Mouse (Mus musculus) spleen, postnatal 10 days (tissue): ENCODE data around the gene Rassf1.

ENCODE experiments used
- DNase-seq, 2 experiments: peaks; one replicate each; pipeline ENCODE4 v3.0.0; 2021 to 2022; ENCODE audit warnings: low spot score in 2 of 2

Rassf1 gene

GRCm38 (mm10) chr9:107601275-107601674, 49.9 kb downstream of the Rassf1 start:
- peak in 1 of 2 experiments; percentile 27 for DNase-seq

DNA sequence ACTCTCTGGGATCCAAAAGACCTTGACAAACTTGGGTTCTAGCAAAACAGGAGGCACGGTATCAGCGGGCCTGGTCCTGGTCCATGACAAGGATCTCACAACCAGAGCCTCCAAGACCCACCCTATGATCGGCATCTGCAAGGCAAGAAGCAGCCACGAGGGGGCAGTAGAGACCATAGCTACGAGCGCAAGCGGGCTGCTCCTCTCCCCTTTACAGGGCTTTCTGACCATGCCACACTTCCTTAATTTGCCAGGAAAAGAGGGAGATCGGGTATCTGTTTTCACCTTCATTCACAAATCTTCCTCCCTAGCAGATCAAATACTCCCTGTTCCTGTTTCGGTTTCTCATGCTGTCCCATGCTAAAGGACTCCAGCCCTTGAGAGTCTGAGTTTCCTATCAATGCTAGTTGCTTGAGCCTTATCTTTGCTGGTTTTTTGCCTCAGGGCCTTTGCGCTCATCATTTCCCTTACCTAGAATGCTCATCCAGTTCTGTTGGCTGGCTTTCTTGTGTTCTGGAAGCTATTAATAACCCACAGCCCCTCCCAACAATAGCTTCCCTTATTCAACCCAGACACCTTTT, 50.8 kb downstream of the Rassf1 start:
- peak; percentile 96 to 97 for DNase-seq

DNA sequence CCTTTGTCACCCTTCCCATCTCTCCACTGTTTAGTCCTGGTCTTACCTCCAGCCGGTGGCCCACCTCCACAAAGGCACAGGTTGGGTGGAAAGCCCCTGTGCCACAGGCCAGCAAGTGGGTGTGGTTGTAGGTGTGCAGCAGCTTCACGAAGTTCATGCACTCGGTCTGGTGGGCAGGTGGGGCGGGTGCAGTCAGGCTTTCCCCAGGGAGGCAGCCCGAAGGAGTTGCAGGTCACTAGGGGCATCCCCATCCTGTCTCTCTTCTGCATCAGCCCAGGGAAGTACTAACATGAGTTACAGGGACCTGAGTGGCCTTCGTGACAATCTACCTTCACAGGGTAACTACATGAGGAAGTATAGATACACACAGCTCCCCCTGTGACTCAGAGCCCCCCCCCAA, 51.9 kb downstream of the Rassf1 start:
- DNase-seq: peak in 1 of 2 experiments; percentile 43

- peak in 1 of 2 experiments; percentile 38 for DNase-seq
Observed at GRCm38 (mm10) chr9:107605041-107605661, 53.8 kb downstream of the Rassf1 start.

- peak in 1 of 2 experiments; percentile 24 for DNase-seq
Observed at GRCm38 (mm10) chr9:107606591-107606990, 55.2 kb downstream of the Rassf1 start.

DNA sequence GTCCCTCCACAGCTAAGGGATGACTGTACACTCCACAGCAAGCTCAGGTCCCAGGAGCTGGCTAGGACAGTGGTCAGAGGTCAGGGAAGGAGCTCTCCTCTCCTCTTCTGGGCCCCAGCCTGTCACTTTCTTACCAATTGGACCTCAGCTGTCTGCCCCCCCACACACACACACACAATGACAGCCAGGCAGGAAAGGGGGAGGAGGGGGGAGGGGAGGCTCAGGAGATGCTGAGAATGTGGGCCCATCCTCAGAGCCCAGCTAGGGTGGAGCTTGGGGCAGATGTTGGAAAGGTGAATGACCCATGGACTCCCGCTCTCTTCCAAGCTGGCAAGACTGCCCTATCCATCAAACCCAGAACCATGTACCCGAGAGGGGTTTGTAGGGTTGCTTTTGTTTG, 55.7 kb downstream of the Rassf1 start:
- DNase-seq: no peak

DNA sequence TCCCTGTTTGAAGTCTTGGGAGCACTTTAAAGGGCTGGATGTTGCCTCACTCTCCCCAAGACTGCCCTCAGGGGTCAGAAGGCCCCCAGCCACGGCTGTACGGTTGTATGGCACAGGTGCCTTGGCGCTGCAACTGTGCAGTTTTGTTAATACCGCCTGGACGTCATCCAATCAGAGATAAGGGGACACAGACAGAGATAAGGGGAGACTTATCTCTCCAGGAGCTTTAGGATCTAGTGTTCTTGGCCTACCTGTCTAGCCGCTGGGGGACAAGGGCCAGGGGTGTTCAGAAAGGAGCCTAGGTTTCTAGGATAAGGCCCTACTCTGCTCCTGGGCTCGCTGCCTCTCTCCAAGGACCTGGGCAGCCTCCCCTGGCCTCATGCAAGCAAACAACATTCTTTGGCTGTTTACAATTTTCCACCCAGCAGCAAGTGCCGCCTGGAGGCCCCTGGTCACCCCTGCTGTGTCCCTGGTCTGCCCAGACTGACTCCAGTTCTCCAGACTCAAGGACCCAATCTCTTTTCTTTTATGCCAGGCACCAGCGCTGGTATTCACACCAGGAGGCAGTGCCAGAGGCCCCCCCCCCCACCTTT, 56.4 kb downstream of the Rassf1 start:
- DNase-seq: no peak

DNA sequence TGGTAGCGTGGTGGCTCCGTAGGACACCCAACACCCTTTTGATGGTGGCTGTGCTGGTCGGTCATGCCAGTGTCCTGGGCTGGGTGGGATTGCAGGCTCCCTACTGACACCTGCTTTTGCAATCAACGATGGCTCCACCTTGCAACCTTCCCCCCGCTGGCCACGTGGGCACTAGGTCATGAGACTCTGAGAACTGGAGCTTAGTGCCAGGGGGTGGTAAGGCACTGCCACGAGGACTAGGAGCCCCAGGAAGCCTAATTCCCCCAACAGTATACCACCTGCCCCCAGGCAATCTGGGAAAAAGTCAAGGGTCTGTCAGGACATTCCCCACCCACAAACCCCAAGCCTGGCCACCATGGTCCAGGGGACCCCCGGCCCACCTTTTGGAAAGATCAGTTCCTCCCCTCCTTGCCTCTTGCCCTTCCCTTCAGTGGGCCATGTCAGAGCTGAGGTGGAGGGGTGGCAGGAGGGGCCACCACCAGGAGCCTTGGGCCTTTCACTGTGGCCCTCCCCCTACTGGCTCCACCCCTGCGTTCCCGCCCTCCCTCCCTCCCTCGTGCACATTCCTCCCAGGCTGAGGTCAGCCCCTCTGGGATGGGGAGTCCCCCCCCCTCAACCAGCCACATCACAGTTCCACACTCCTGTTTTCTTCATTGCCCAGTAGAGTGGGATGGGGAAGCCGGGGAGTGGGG, 57.5 kb downstream of the Rassf1 start, which contains the start of gene Sema3b:
Gene Sema3b, minus strand, starts transcription at position 489 of the 692 bp plus-strand sequence.
- DNase-seq: no peak

DNA sequence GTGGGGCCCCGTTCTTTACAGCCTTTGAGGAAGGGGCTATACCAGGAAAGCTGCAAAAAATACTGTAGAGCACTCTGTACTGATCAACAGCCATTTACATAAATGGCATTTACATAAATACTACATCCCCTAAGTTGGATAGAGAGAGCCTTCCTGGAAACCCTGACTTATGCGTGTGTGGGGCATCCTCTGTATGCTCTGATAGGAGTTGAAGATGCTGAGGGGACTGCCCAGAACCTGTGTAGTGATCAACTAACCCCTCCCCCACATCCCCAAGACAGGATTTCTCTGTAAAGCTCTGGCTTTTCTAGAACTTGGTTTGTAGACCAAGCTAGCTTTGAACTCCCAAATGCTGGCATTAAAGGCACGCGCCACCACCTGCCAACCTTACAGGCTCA, 58.1 kb downstream of the Rassf1 start:
- no peak for DNase-seq

DNA sequence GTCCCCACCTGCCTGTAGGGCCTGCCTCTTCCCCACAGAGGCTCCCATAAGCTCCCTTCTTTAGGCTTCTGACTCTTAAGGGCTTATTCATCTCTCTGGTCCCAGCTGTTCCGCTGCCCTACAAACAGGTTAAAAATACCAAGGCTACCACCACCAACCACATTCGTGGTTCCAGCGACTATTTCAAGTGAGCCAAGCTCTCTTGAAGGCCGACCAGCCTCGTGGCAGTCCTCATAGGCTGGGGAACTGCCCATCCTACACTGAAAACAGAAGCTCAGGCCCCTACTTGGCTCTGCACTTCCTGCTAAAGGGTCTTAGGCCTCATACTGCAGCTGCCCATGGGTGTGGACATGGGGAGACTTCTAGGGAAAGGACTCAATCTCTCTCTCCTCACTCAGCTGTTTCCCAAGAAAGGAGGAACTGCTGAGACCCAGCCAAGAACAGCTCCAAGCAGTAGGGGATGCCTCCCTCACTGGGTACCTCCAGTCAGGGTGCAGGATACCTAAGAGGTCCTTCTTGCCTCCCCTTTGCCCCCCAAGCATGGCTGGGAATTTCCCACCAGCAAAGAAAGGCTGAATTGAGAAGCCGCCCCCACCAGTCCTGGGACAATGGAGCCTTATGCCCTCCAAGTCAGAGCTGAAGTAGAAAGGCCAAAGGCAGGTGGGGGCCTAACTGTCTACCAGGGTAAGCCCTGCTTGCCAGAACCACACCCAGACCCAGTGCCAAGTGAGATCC, 60.3 kb downstream of the Rassf1 start:
- DNase-seq: no peak
